Mouse (Mus musculus): ENCODE results near the gene Rita1.
A peak's percentile ranks its signal among the peaks of the same experiment; 100 is the strongest.

The Rita1 gene

DNA sequence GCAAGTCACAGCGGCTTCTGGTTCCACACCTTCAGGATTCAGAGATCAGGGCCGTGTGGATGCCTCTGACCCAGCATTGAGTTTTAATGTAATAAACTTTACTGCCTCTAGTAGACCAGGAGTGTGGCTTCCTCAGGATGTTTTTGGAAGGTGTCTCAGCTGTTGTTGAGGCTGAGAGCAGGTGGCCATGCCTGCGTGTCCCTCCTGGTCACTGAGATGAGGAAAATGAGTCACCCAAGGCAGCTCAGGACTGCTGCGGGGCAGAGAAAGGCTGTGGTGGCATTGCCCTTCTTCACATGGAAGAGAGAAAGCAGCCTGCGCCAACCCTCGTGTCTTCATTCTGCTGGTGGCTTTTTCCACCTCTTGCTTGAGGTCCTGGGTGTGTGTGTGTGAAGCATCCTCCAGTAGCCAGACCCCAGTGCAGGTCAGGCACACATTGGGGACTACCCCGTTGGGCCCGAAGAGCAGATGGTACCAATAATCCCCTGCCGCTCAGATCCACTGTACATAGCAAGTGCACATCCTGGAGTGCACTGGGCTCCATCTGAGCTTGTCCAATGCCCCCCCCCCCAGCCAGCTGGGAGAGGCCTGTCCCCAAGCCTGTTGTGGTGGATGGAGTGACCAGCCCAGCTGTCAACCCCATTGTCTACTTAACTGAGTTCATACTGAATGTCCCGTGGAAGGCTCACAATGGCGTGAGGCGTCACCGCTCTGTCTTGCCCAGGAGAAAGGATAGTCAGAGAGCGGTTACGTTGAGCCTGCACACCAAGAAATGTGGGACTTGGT, 15.3 kb upstream of the Rita1 start:
- no peak for DNase-seq (ENCODE audit: low read depth, low spot score)

- peak; percentile 45 for DNase-seq (ENCODE audit: low read depth, low spot score)
Observed at GRCm38 (mm10) chr5:120626399-120626798, 14.0 kb upstream of the Rita1 start.

DNA sequence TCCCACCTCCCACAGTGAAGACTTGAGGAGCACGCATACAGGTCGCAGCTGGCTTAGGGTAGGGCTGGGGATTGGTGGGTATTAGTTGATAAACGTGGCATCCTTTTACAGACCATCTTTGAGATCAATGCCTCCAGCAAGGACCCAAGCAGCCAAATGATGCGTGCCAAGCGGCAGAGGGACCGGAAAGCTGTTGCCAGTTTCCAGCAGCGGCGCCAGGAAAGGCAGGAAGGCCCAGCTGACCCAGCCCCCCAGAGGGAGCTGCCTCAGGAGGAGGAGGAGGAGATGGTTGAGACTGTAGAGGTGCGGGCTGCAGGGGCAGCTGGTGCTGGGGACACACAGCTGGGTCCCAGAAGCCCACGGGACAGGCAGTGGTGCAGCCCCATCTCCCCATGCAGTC, 12.0 kb upstream of the Rita1 start:
- no peak for DNase-seq (ENCODE audit: low read depth, low spot score)

GRCm38 (mm10) chr5:120622198-120622851, 9.9 kb upstream of the Rita1 start:
- DNase-seq (ENCODE audit: low read depth, low spot score): peak; percentile 81

GRCm38 (mm10) chr5:120621846-120622197, 9.4 kb upstream of the Rita1 start:
- no peak for DNase-seq (ENCODE audit: low read depth, low spot score)

GRCm38 (mm10) chr5:120621078-120621765, 8.8 kb upstream of the Rita1 start:
- DNase-seq (ENCODE audit: low read depth, low spot score): peak; percentile 79

DNA sequence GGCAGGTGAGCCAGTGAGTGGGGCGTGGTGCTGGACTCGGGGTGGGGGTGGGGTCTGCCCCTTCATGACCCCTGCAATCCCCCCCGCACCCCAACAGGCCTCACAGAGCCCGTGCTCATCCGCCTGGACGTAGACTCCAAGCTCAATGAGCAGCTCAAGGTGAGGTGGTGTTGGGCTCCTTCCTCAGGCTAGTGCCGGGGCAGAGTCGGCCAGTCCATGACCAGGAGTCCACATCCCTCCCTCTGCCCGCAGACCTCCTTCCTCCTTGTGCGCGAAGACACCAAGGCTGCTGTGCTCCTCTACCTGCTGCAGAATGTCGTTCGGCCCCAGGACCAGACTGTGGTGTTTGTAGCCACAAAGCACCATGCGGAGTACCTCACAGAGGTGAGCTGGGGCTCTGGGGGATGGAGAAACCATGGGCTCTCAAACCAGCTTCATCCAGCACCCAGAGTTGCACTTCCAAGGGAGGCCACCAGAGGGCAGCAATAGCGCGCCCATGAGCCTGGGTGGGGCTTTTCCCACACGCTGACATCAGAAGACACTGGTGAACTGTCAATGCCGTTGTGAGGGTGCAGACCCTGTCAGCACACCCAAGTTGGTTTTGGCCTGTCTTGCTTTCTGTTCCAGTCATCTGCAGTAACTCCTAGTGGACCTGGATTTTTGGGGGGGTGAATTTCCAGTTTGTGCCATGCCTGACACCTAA, 8.1 kb upstream of the Rita1 start:
- peak; percentile 88 for DNase-seq (ENCODE audit: low read depth, low spot score)

- DNase-seq (ENCODE audit: low read depth, low spot score): peak; percentile 71
Observed at GRCm38 (mm10) chr5:120619201-120619600, 6.8 kb upstream of the Rita1 start.

DNA sequence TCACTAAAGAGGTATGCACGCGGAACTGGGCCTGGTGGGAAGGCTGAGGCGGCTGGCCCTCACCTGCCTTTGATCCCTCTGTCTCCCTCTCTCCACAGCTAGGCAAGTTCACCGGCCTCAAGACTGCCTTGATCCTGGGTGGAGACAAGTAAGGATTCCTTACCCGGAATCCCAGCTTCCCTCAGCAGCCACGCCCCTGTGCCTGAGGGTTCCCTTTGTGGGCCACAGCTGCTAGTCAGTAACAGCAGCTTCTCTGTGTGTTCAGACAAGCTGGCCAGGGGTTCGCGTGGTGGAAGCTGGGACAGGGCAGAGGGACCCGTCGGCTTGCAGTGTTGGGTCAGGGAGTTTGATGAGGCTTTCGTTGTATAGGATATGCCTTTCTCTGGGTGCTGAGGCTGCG, 6.4 kb upstream of the Rita1 start:
- DNase-seq (ENCODE audit: low read depth, low spot score): no peak

- peak; percentile 65 for DNase-seq (ENCODE audit: low read depth, low spot score)
Observed at GRCm38 (mm10) chr5:120615903-120616302, 3.5 kb upstream of the Rita1 start.

DNA sequence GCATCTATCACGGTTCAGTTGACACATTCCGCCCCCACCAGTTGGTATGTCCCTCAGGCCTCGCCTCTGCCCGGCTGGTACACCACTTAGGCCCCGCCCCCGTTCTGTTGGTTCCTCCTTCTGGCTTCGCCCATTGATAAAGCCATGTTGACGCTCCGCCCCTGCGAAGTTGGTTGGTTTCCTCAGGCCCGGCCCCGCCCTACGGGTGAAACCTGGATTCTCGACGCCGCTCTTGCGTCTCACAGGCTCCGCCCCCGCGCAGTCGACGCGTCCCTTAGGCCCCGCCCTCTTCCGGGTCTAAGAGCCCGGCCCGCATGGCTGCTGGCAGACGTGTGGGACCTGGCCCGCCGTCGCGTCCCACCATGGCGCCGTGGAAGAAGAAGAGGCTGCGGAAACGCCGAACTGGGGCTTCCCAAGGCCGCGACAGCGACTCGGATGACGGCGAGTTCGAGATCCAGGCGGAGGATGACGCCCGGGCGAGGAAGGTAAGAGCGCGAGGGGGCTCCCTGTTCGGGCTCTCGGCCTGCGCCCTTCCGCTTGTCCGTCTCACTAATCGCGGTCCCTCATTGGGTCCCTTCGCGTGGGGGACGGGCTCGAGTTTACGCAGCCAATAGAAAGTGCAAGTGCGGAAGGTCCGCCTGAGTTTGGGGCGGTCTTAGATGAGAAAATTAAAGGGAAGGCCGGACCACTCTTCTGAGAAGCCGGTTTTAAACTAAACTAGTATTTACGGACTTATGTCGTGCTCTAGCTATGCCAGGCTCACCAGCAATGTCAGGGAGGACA, 624 bp upstream of the Rita1 start:
- peak; percentile 100 for DNase-seq (ENCODE audit: low read depth, low spot score)

- DNase-seq (ENCODE audit: low read depth, low spot score): no peak
Observed at GRCm38 (mm10) chr5:120611416-120611815, 973 bp downstream of the Rita1 start.

GRCm38 (mm10) chr5:120610906-120611305, 1.5 kb downstream of the Rita1 start:
- DNase-seq (ENCODE audit: low read depth, low spot score): no peak

GRCm38 (mm10) chr5:120609246-120609775, 3.1 kb downstream of the Rita1 start:
- DNase-seq (ENCODE audit: low read depth, low spot score): no peak

GRCm38 (mm10) chr5:120607335-120607734, 5.1 kb downstream of the Rita1 start:
- DNase-seq (ENCODE audit: low read depth, low spot score): no peak

DNA sequence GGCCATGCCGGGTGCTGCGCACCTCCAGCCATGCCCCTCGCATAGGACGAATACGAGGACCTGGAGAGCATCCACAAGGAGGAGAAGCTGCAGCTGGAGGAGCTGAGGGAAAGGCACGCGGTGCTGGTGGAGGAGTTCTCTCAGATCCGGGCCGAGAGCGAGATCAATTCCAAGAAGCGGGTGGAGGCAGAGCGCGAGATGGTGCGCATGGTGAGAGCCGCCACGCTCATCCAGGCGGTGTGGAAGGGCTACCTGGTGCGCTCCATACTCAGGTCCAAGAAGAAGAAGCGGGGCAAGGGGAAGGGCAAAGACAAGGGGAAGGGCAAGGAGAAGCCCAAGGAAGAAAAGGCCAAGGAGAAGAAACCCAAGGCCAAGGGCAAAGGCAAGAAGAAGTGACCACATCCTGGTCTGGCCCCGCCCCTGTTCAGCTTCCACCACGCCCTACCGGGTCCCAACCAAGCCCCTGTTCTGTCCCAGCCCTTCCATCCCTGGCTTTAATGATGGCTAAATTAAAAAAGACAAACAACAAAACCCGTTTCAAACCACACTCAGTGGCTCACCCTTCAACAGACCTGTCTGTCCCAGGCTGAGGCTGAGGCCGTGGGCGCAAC, 5.7 kb downstream of the Rita1 start:
- no peak for DNase-seq (ENCODE audit: low read depth, low spot score)

DNA sequence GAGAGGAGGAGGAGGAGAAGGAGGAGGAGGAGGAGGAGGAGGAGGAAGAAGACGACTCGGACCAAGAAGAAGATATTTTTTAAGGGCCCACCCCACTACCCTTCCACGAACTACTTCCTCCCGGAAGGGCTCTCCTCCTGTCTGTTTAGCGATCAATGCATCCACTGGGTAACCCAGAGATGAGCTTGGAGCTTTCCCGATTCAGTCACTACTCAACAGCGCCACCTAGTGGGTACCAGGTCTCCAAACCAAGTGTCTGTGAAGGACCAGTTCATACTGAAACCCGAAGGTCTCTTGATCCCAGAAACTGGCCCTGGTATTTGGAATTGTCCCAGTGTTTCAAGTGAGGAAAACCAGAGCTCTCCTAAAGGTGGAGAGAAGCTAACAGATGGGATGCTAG, 6.7 kb downstream of the Rita1 start:
- DNase-seq (ENCODE audit: low read depth, low spot score): peak; percentile 87

DNA sequence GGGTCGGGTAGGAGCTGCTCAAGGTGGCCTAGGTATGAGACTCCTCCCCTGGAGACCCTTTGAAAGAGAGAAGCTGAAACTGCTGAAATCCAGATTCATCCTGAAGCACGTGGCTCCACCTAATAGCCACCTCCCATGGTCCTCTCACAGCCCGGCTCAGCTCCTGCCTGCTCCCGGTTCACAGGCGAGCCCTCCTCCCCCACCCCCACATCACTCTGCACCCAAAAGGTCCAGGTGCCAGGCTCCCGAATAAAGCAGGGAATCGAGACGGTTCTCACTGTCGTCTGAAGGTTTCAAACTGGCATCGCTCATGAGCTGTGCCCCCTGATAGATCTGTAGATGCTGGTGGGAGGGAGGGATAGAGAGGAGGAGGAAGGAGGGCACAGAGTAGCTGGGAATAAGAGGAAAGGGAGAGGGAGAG, 7.1 kb downstream of the Rita1 start:
- no peak for DNase-seq (ENCODE audit: low read depth, low spot score)

DNA sequence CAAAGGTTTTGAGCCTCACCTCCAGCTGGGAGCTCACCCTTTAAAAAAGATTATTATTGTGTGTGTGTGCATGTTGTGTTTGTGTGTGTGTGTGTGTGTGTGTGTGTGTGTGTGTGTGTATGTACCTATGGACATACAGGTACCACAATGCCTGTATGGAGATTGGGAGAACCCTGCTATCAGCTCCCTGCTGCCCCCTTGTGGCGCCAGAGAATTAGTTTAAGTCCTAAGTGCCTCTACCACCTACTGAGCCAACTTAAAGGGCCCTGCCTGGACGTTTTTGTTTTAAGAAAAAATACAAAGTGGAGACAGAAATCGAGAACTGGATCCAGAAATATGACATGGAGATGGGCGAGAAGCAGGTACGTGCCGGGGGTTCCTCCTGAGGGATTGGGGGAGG, 7.5 kb downstream of the Rita1 start:
- peak; percentile 83 for DNase-seq (ENCODE audit: low read depth, low spot score)

- no peak for DNase-seq (ENCODE audit: low read depth, low spot score)
Observed at GRCm38 (mm10) chr5:120603515-120603914, 8.9 kb downstream of the Rita1 start.

DNA sequence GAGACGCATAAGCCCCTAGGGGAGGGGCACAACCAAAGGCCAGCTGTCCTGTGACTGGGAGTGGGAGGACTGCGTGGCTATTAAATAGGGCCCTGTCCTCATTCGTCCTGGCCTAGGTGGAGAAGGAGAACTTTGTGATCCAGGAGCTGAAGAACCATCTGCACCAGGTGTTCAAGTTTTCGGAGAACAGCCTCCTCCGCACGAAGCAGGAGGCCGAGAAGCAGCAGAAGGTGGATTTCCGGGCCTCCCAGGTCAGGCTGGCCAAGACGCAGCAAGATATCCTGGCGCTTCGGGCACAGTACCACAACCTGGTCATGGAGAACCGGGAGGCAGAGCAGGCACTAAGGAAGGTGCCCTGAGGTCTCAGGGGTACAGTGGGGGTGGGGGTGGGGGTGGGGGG, 10.2 kb downstream of the Rita1 start:
- no peak for DNase-seq (ENCODE audit: low read depth, low spot score)

Data from CD4-positive helper T cell, adult 2 months (primary cell).